Mouse (Mus musculus): ENCODE data around the gene Twf1. TPM values are rescaled to one million over a fixed set of nuclear protein-coding genes. Genes with fewer than 3 reads are reported as not detected.

Gene Twf1
- polyA plus RNA-seq (2012; rRNA removed) = 8.4 and 13.8 TPM in 2 replicates
- polyA plus RNA-seq (2014; fragmentation: Nextera tagmentation; extraction: Ambion mirVana) = 23.9 and 24.6 TPM in 2 replicates

- H3K9ac ChIP-seq (replicated peaks) = peak within 1 kb of the TSS; percentile 90
- peak; percentile 86 to 94 (median 90) for DNase-seq (ENCODE audit: low read depth in 3 of 3, low spot score in 3 of 3)
- H3K27me3 ChIP-seq (ENCODE audit: control insufficient read depth, insufficient read depth, low read length) = no peaks in the 10 kb centered on the region
- no peaks in the 10 kb centered on the region for H3K9me3 ChIP-seq (ENCODE audit: control insufficient read depth, low read length)
- TF ChIP-seq CTCF (IDR thresholded peaks at IDR 0.05; ENCODE audit: low read depth) = peak; percentile 19; the same call in 1 of the 2 replicates
- TF ChIP-seq EP300 (IDR thresholded peaks at IDR 0.05; ENCODE audit: low read depth) = no peak
- H3K36me3 ChIP-seq (replicated peaks; ENCODE audit: control insufficient read depth, insufficient read depth, low read depth) = peaks cover 9% of the 10 kb centered on the region
- peak within 1 kb of the TSS; percentile 13; the same call in 1 of the 2 replicates for H3K27ac ChIP-seq
- peak within 1 kb of the TSS; percentile 84 for H3K4me2 ChIP-seq (ENCODE audit: low read depth)
- peaks cover 3 to 12% of the 10 kb centered on the region in 2 experiments; a peak in 2 of 4 replicates for H3K4me1 ChIP-seq (replicated peaks; ENCODE audit: control insufficient read depth in 2 of 2, insufficient read depth in 2 of 2, low read length in 1 of 2)
- ATAC-seq (ENCODE audit: insufficient read depth) = peak; percentile 100
- peak within 1 kb of the TSS; percentile 75 to 99 for H3K4me3 ChIP-seq (ENCODE audit: insufficient read depth in 1 of 2, low read depth in 2 of 2, low read length in 2 of 2)
- WGBS (ENCODE audit: insufficient replicate concordance) = under 1% methylated on average over 68 of the region's 70 CpGs
Observed at GRCm38 (mm10) chr15:94589219-94590075, at the start of gene Twf1. TSS of gene Twf1 (minus strand) at chr15:94589889.

- H3K27me3 ChIP-seq (ENCODE audit: control insufficient read depth, insufficient read depth, low read length) = no peaks in the 10 kb centered on the region
Observed at GRCm38 (mm10) chr15:94639126-94639525, 49.4 kb upstream of the Twf1 start.

GRCm38 (mm10) chr15:94638207-94638606, 48.5 kb upstream of the Twf1 start:
- TF ChIP-seq CTCF (IDR thresholded peaks at IDR 0.05; ENCODE audit: low read depth) (no peak), EP300 (IDR thresholded peaks at IDR 0.05; ENCODE audit: low read depth) (no peak)
- 48% methylated on average over 2 of the region's 2 CpGs for WGBS (ENCODE audit: insufficient replicate concordance)
- Histone ChIP-seq H3K36me3 (replicated peaks; ENCODE audit: control insufficient read depth, insufficient read depth, low read depth) (no peaks in the 10 kb centered on the region), H3K9ac (replicated peaks) (no peak overlapping the region), H3K9me3 (ENCODE audit: control insufficient read depth, low read length) (no peaks in the 10 kb centered on the region), H3K4me1 (replicated peaks; ENCODE audit: control insufficient read depth in 2 of 2, insufficient read depth in 2 of 2, low read length in 1 of 2) (no peaks in the 10 kb centered on the region), H3K27ac (no peak overlapping the region), H3K27me3 (ENCODE audit: control insufficient read depth, insufficient read depth, low read length) (no peaks in the 10 kb centered on the region), H3K4me2 (ENCODE audit: low read depth) (no peak overlapping the region), H3K4me3 (ENCODE audit: insufficient read depth in 1 of 2, low read depth in 2 of 2, low read length in 2 of 2) (no peak overlapping the region)
- ATAC-seq (ENCODE audit: insufficient read depth) (no peak), DNase-seq (ENCODE audit: low read depth in 3 of 3, low spot score in 3 of 3) (no peak)

More at GRCm38 (mm10) chr15:94639126-94639525, 49.4 kb upstream of the Twf1 start:
- WGBS (ENCODE audit: insufficient replicate concordance) = 54% methylated on average over 2 of the region's 2 CpGs
- Histone ChIP-seq H3K9ac (replicated peaks) (no peak overlapping the region), H3K4me3 (ENCODE audit: insufficient read depth in 1 of 2, low read depth in 2 of 2, low read length in 2 of 2) (no peak overlapping the region), H3K4me2 (ENCODE audit: low read depth) (no peak overlapping the region), H3K9me3 (ENCODE audit: control insufficient read depth, low read length) (no peaks in the 10 kb centered on the region), H3K27ac (no peak overlapping the region), H3K4me1 (replicated peaks; ENCODE audit: control insufficient read depth in 2 of 2, insufficient read depth in 2 of 2, low read length in 1 of 2) (no peaks in the 10 kb centered on the region), H3K36me3 (replicated peaks; ENCODE audit: control insufficient read depth, insufficient read depth, low read depth) (no peaks in the 10 kb centered on the region)
- ATAC-seq (ENCODE audit: insufficient read depth) (no peak), DNase-seq (ENCODE audit: low read depth in 3 of 3, low spot score in 3 of 3) (no peak)
- TF ChIP-seq EP300 (IDR thresholded peaks at IDR 0.05; ENCODE audit: low read depth) (no peak), CTCF (IDR thresholded peaks at IDR 0.05; ENCODE audit: low read depth) (no peak)

GRCm38 (mm10) chr15:94634524-94634923, 44.8 kb upstream of the Twf1 start:
- Histone ChIP-seq H3K4me3 (ENCODE audit: insufficient read depth in 1 of 2, low read depth in 2 of 2, low read length in 2 of 2) (no peak overlapping the region), H3K9ac (replicated peaks) (no peak overlapping the region), H3K4me1 (replicated peaks; ENCODE audit: control insufficient read depth in 2 of 2, insufficient read depth in 2 of 2, low read length in 1 of 2) (no peaks in the 10 kb centered on the region), H3K9me3 (ENCODE audit: control insufficient read depth, low read length) (no peaks in the 10 kb centered on the region), H3K27me3 (ENCODE audit: control insufficient read depth, insufficient read depth, low read length) (peaks cover 10% of the 10 kb centered on the region), H3K4me2 (ENCODE audit: low read depth) (no peak overlapping the region), H3K27ac (no peak overlapping the region), H3K36me3 (replicated peaks; ENCODE audit: control insufficient read depth, insufficient read depth, low read depth) (no peaks in the 10 kb centered on the region)
- WGBS (ENCODE audit: insufficient replicate concordance) = 63% methylated on average over 11 of the region's 11 CpGs
- DNase-seq (ENCODE audit: low read depth in 3 of 3, low spot score in 3 of 3) (no peak), ATAC-seq (ENCODE audit: insufficient read depth) (no peak)
- TF ChIP-seq CTCF (IDR thresholded peaks at IDR 0.05; ENCODE audit: low read depth) = no peak
- no peak for TF ChIP-seq EP300 (IDR thresholded peaks at IDR 0.05; ENCODE audit: low read depth)

- H3K9ac ChIP-seq (replicated peaks) = no peak overlapping the region
- no peaks in the 10 kb centered on the region for H3K9me3 ChIP-seq (ENCODE audit: control insufficient read depth, low read length)
- no peak for DNase-seq (ENCODE audit: low read depth in 3 of 3, low spot score in 3 of 3)
- H3K27me3 ChIP-seq (ENCODE audit: control insufficient read depth, insufficient read depth, low read length) = peaks cover 26% of the 10 kb centered on the region
- no peak overlapping the region for H3K4me2 ChIP-seq (ENCODE audit: low read depth)
- no peak for TF ChIP-seq CTCF (IDR thresholded peaks at IDR 0.05; ENCODE audit: low read depth)
- TF ChIP-seq EP300 (IDR thresholded peaks at IDR 0.05; ENCODE audit: low read depth) = no peak
- H3K27ac ChIP-seq = no peak overlapping the region
- no peak for ATAC-seq (ENCODE audit: insufficient read depth)
- H3K36me3 ChIP-seq (replicated peaks; ENCODE audit: control insufficient read depth, insufficient read depth, low read depth) = no peaks in the 10 kb centered on the region
- no peak overlapping the region for H3K4me3 ChIP-seq (ENCODE audit: insufficient read depth in 1 of 2, low read depth in 2 of 2, low read length in 2 of 2)
- no peaks in the 10 kb centered on the region for H3K4me1 ChIP-seq (replicated peaks; ENCODE audit: control insufficient read depth in 2 of 2, insufficient read depth in 2 of 2, low read length in 1 of 2)
- WGBS (ENCODE audit: insufficient replicate concordance) = 42% methylated on average over 4 of the region's 4 CpGs
Observed at GRCm38 (mm10) chr15:94630553-94630952, 40.9 kb upstream of the Twf1 start.

Data from liver, embryonic 14.5 days (tissue).